Mouse (Mus musculus) E14TG2a.4 (cell line): ENCODE data around the gene Tmub2.

Source experiments
- CTCF ChIP-seq: conservative IDR thresholded peaks from 2 replicates; pipeline ENCODE4 v1.5.1; 2014; ENCODE audit warnings: low read length
- NANOG ChIP-seq: IDR thresholded peaks from 2 replicates; pipeline ENCODE4 v1.6.1; 2014; ENCODE audit warnings: borderline replicate concordance, low read length, mixed read lengths

DNA sequence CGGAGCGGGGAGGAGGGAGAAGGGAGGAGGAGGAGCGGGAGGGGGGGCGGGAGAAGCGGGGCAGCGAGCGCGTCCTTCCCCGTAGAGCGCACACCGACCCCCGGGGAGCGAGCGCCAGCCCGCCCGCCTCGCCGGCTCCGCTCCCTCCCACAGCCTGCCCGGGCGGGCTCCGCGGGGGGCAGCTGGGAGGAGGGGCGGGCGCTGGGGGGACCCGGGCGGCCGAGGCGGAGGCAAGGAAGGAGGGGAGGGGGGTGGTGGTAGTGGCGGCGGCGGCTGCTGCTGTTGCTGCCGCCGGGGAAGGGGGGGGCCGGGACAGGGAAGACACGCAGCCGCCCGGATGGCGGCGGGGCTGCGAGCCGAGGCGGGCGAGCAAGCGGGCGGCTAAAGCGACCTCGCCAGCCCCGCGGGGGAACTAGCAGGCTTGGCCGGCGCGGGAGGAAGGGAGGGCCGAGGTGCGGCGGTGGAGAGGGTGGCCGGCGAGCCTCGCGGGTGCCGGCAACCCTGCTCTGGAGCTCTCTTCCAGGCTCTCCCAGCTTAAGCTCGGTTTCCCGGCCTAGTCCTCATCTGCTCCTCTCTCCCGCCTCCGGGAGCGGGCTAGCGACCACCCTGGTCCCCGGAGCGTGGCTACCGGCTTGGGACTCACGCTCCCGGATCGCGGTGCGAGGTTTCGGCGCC is 33.3 kb downstream of the Tmub2 start:
- no peak for TF ChIP-seq CTCF
- TF ChIP-seq NANOG, result no peak
